Mouse (Mus musculus) hindbrain, embryonic 11.5 days (tissue): Measurements from ENCODE around the gene Brd2. TPM values are rescaled to one million over a fixed set of nuclear protein-coding genes. Genes with fewer than 3 reads are reported as not detected.

Experiments
- ATAC-seq: fragments of 200-750 bp; cut with Nextera tagmentation; 2 replicates; pipeline ENCODE4 v1.8.0; 2017; ENCODE audit warnings: mild to moderate bottlenecking, moderate TSS enrichment, moderate library complexity; ENCODE audit not compliant: low FRiP score
- DNase-seq: peaks from one replicate; pipeline ENCODE4 v3.0.0-alpha.2; 2015; ENCODE audit warnings: low spot score
- H3K27ac ChIP-seq: fragments of 300-500 bp; sonication (generic); 2 replicates; pipeline ENCODE4 v1.5.1; 2014; ENCODE audit warnings: mild to moderate bottlenecking, low read depth, low read length
- H3K27me3 ChIP-seq: fragments of 300-500 bp; sonication (generic); 2 replicates; pipeline ENCODE4 v1.6.1; 2014; ENCODE audit warnings: mild to moderate bottlenecking, low read length, moderate library complexity, mixed read lengths; ENCODE audit not compliant: control insufficient read depth, insufficient read depth
- H3K36me3 ChIP-seq: fragments of 300-500 bp; sonication (generic); 2 replicates; pipeline ENCODE4 v1.6.1; 2014; ENCODE audit warnings: mild to moderate bottlenecking, low read length, moderate library complexity, mixed read lengths; ENCODE audit not compliant: control insufficient read depth, insufficient read depth
- H3K4me1 ChIP-seq: fragments of 300-500 bp; sonication (generic); replicated peaks from 2 replicates; pipeline ENCODE4 v1.6.1; 2014; ENCODE audit warnings: low read length, mixed read lengths; ENCODE audit not compliant: control insufficient read depth, insufficient read depth
- H3K4me2 ChIP-seq: fragments of 300-500 bp; sonication (generic); replicated peaks from 2 replicates; pipeline ENCODE4 v1.6.1; 2014; ENCODE audit warnings: mild to moderate bottlenecking, low read depth, low read length
- H3K4me3 ChIP-seq: fragments of 300-500 bp; sonication (generic); 2 replicates; pipeline ENCODE4 v1.5.1; 2014; ENCODE audit warnings: low read depth, low read length
- H3K9ac ChIP-seq: fragments of 300-500 bp; sonication (generic); 2 replicates; pipeline ENCODE4 v1.6.1; 2014; ENCODE audit warnings: low read depth, low read length
- H3K9me3 ChIP-seq: fragments of 300-500 bp; sonication (generic); 2 replicates; pipeline ENCODE4 v1.6.1; 2016; ENCODE audit warnings: low read length; ENCODE audit not compliant: control insufficient read depth
- WGBS: fragments of 180-500 bp; shearing (Covaris S2); extraction: QIAGEN DNeasy Blood & Tissue Kit; methylation state at CpG from one replicate; pipeline ENCODE4 v1.1.7; 2014; 5-methylcytosine and 5-hydroxymethylcytosine counted together
- polyA plus RNA-seq: library from polyadenylated mRNA; unstranded; fragments of >200 nt; fragmentation: Nextera tagmentation; extraction: Ambion mirVana; gene quantifications from 2 replicates; pipeline ENCODE4 v1.2.1, GENCODE M21; 2014

Brd2 gene
- polyA plus RNA-seq, 1 experiment from 2014 or later, result 159 TPM

DNA sequence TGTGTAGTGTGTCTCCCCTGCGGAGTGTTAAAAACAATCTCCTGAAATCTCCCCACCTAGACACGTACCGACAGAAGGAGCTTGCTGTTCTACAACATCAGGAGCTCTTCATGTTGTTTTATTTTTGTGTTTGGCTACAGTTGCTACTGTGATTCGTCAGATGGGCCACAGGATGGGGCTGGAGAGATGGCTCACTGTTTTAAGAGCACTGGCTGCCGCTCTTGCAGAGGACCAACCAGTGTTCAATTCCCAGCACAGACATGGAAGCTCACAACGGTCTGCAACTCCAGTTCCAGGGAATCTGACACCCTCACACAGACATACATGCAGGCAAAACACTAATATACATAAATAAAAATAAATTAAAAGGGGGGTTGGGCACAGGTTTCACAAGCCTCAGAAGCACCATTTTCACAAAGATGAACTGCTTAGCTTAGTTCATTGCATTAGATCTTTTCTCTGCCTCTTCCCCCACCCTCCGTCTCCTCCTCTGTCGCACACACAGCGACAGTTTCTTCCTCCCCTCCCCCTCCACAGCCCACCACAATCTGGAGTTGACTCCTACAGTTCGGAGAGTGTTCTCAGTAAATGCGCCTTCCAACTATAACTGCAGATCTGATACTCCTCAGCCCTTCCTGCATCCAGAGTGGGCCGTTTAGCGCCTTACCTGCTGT is 6.0 kb upstream of the Brd2 start:
- H3K27me3 ChIP-seq, result no peaks in the 10 kb centered on the region
- H3K9ac ChIP-seq, result no peak overlapping the region
- 0 out of 2 replicates have a peak overlapping the region, but pooled peaks have one; percentile 1 for H3K4me2 ChIP-seq
- no peaks in the 10 kb centered on the region for H3K36me3 ChIP-seq
- DNase-seq (no peak), ATAC-seq (no peak)
- H3K4me1 ChIP-seq, result 0 out of 2 replicates have a peak, but pooled peaks cover 4% of the 10 kb centered on the region
- WGBS, result 19% methylated on average over 13 of the region's 13 CpGs
- H3K4me3 ChIP-seq, result no peak overlapping the region
- no peaks in the 10 kb centered on the region for H3K9me3 ChIP-seq
- no peak overlapping the region for H3K27ac ChIP-seq

GRCm38 (mm10) chr17:34127475-34127874 is 5.0 kb upstream of the Brd2 start:
- Histone ChIP-seq H3K9me3 (no peaks in the 10 kb centered on the region), H3K27ac (no peak overlapping the region), H3K4me2 (no peak overlapping the region), H3K4me1 (0 out of 2 replicates have a peak, but pooled peaks cover 4% of the 10 kb centered on the region), H3K9ac (no peak overlapping the region), H3K27me3 (no peaks in the 10 kb centered on the region), H3K36me3 (no peaks in the 10 kb centered on the region), H3K4me3 (no peak overlapping the region)
- ATAC-seq, result no peak
- 22% methylated on average over 6 of the region's 6 CpGs for WGBS
- DNase-seq, result no peak

DNA sequence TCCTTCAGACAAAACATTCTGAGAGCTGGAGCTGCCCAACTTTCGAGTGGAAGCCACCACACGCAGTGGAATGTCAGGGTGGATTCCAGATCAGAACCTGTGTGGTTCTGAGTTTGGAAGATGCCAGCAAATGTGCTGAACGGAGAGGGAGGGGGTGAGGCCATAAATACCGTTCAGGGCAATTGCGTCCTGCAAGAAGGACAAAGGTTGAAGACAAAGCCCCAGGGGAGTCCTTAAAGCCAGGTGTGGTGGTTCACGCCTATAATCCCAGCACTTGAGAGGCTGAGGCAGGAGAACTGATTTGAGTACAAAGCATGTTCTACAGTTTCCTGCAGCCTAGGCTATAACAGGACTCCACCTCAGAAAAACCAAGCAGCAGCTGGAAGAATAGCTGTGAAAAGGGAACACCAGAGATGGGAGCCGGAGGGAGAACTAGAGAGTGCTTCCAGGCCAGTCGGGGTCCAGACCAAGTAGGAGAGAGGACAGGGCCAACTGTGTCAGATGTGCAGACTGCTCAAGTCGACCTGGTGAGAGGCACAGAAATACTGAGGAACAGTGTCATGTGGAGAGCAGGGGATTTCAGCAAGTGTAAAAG is 4.5 kb upstream of the Brd2 start:
- no peak overlapping the region for H3K4me2 ChIP-seq
- no peaks in the 10 kb centered on the region for H3K27me3 ChIP-seq
- H3K9me3 ChIP-seq, result no peaks in the 10 kb centered on the region
- H3K4me1 ChIP-seq, result 0 out of 2 replicates have a peak, but pooled peaks cover 4% of the 10 kb centered on the region
- H3K4me3 ChIP-seq, result no peak overlapping the region
- no peak for DNase-seq
- H3K27ac ChIP-seq, result no peak overlapping the region
- no peak for ATAC-seq
- no peaks in the 10 kb centered on the region for H3K36me3 ChIP-seq
- no peak overlapping the region for H3K9ac ChIP-seq
- 58% methylated on average over 9 of the region's 9 CpGs for WGBS

DNA sequence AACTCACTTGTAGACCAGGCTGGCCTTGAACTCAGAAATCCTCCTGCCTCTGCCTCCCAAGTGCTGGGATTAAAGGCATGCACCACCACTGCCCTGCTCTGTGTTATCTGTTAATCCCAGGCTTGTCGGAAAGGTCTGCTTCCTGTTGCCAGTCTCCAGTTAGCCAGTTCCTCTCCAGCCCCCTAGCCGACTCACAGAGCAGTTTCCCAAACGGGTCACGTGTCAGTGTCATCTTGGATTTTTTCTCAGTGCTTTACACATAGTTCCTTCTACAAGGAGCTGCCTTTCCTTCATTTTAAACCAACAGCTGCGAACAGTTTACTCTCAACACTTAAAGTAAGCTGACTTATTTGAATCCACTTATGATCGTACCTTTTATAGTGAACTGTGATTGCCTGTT is 2.2 kb upstream of the Brd2 start:
- no peaks in the 10 kb centered on the region for H3K9me3 ChIP-seq
- DNase-seq (no peak), ATAC-seq (no peak)
- no peak overlapping the region for H3K9ac ChIP-seq
- no peak overlapping the region for H3K4me3 ChIP-seq
- 0 out of 2 replicates have a peak, but pooled peaks cover 4% of the 10 kb centered on the region for H3K4me1 ChIP-seq
- H3K27ac ChIP-seq, result no peak overlapping the region
- 87% methylated on average over 6 of the region's 6 CpGs for WGBS
- no peak overlapping the region for H3K4me2 ChIP-seq
- no peaks in the 10 kb centered on the region for H3K36me3 ChIP-seq
- no peaks in the 10 kb centered on the region for H3K27me3 ChIP-seq

DNA sequence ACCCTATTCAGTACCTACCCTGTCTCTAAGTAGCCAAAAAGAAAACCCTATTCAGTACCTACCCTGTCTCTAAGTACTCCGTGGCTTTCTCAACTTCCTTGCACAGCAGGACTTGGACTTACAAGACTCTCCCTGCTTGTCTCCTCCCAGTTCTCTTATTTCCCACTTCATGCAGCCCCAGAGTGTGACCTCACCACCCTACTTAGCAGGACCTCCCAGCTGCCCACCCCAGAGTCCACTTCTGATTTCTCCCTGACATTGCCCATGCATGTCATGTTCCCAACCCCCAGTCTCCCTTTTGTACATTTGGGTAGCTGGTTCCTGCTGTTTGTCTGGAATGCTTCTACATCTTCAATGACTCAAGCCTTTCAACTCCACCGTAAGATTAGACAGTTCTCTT is 1.1 kb upstream of the Brd2 start:
- H3K4me1 ChIP-seq, result 0 out of 2 replicates have a peak, but pooled peaks cover 2% of the 10 kb centered on the region
- peak overlapping the region; percentile 100 for H3K27ac ChIP-seq
- DNase-seq, result peak; percentile 33

DNA sequence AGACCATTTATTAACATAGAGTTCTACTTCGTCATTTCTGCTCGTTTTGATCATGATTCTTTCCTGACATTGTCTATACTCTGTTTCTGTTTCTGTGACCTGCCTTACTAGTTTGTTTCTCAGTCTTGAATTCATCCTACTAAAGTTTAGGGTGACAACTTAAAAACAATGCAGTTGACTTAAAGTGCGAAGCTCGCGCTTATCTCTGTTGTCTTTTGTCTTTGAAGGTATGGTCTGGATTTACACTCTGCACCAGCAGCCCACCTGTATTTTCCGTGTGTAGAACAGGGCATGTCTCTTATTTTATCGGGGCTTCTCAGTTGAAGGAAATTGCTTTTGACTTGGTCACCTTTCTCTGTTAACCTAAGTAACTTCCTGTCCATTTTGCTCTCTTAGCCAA is 677 bp upstream of the Brd2 start:
- H3K4me1 ChIP-seq, result 0 out of 2 replicates have a peak, but pooled peaks cover 2% of the 10 kb centered on the region
- peak overlapping the region; percentile 100 for H3K4me3 ChIP-seq
- H3K9ac ChIP-seq, result peak overlapping the region; percentile 97
- H3K9me3 ChIP-seq, result no peaks in the 10 kb centered on the region
- H3K4me2 ChIP-seq, result peak overlapping the region; percentile 95
- WGBS, result 3% methylated on average over 7 of the region's 7 CpGs
- DNase-seq (no peak), ATAC-seq (no peak)
- 0 out of 2 replicates have a peak, but pooled peaks cover 3% of the 10 kb centered on the region for H3K36me3 ChIP-seq
- H3K27me3 ChIP-seq, result no peaks in the 10 kb centered on the region
- H3K27ac ChIP-seq, result peak overlapping the region; percentile 100

More for the DNA sequence above, 1.1 kb upstream of the Brd2 start:
- Histone ChIP-seq H3K27me3 (no peaks in the 10 kb centered on the region), H3K36me3 (0 out of 2 replicates have a peak, but pooled peaks cover 2% of the 10 kb centered on the region), H3K4me3 (peak overlapping the region; percentile 100), H3K9me3 (no peaks in the 10 kb centered on the region), H3K9ac (peak overlapping the region; percentile 97), H3K4me2 (peak overlapping the region; percentile 95)
- ATAC-seq, result no peak
- WGBS, result 9% methylated on average over 2 of the region's 2 CpGs

- no peaks in the 10 kb centered on the region for H3K27me3 ChIP-seq
- DNase-seq, result peak; percentile 80
- H3K4me2 ChIP-seq, result peak overlapping the region; percentile 95
- H3K4me3 ChIP-seq, result peak overlapping the region; percentile 100
- peak overlapping the region; percentile 97 for H3K9ac ChIP-seq
- peak overlapping the region; percentile 100 for H3K27ac ChIP-seq
- H3K9me3 ChIP-seq, result no peaks in the 10 kb centered on the region
- WGBS, result 2% methylated on average over 8 of the region's 10 CpGs
- peak; percentile 18; the same call in 1 of the 2 replicates for ATAC-seq
- 0 out of 2 replicates have a peak, but pooled peaks cover 6% of the 10 kb centered on the region for H3K36me3 ChIP-seq
- H3K4me1 ChIP-seq, result peaks cover 6% of the 10 kb centered on the region
These were observed 601 bp downstream of the Brd2 start for GRCm38 (mm10) chr17:34121879-34122187.

DNA sequence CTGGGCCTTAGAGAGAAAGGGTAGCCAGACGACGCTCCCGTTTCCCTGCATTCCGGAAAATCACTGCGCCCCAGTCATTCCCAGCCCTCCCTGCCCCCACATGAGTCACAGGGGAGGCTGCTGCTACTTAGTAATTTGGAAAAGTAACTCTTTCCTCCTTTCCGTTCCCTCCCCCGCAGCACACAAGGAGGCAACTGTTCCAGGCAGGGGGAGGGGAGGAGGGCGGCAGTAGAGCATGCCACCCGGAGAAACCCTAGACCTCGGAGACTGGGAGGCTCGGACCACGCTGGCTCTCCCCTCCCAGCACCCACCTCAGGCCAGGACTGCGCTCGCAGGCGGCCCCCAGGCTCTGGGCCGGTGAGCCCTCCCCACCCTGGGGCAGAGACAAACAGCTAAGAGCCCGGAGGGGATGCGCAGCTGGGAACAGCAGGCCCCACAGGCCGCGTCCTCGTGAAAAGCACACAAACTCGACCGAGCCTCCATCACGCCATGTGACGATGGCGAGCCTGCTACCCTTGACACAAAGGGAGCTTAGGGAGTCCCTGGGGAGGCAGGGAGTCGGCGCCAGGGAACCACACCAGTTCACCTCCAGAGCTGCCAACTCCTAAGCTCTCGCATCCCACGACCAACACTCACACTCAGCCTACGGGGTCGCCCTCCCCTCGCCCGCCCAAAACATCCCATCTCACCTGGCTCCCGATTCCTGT is 1.1 kb downstream of the Brd2 start:
- Histone ChIP-seq H3K27me3 (no peaks in the 10 kb centered on the region), H3K36me3 (0 out of 2 replicates have a peak, but pooled peaks cover 6% of the 10 kb centered on the region), H3K9me3 (no peaks in the 10 kb centered on the region), H3K4me2 (peak overlapping the region; percentile 95), H3K4me1 (peaks cover 10% of the 10 kb centered on the region), H3K4me3 (peak overlapping the region; percentile 100), H3K27ac (peak overlapping the region; percentile 100), H3K9ac (peak overlapping the region; percentile 97)
- peak; percentile 37 for ATAC-seq
- 0% methylated on average over 27 of the region's 35 CpGs for WGBS
- peak; percentile 85 for DNase-seq
